Mouse (Mus musculus) T-cell, adult 2 months (primary cell): ENCODE measurements around the gene P4ha3.

Experiments used
- DNase-seq: peaks from one replicate; pipeline ENCODE4 v3.0.0; 2022; ENCODE audit warnings: low spot score

P4ha3 gene

DNA sequence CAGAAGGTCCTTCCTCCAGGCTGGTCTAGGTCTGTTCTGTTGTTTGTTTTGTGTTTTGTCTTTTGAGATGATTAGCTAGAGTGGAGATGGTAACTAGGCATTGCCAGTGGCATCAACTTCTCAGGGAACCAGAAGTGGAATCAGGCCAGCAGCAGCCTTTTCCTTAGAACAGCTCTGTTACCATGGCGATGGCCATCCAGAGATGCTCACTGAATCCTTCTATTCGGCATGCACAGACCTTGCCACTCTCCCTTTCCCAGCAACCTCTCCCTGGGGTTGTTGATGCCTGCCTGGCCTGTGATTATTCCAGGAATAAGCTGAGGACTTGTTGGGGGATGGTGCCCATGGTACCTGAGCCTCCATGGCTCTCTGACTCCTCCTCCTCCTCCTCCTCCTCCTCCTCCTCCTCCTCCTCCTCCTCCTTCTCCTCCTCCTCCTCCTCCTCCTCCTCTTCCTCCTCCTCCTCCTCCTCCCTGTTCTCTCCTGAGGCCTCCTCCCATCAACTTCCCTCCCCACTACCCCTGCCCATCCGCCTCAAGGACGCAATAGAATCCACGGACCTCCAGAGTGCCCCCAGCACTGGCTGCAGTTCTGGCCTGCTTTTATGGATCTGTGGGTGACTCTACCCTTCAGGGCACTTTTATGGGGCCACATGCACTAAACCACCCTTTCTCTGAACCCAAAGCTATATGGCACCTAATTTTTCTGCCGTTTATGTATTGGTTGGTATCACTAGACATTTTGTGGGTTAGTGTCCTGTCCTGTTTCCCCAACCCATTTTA lies 22.7 kb downstream of the P4ha3 start:
- no peak for DNase-seq

DNA sequence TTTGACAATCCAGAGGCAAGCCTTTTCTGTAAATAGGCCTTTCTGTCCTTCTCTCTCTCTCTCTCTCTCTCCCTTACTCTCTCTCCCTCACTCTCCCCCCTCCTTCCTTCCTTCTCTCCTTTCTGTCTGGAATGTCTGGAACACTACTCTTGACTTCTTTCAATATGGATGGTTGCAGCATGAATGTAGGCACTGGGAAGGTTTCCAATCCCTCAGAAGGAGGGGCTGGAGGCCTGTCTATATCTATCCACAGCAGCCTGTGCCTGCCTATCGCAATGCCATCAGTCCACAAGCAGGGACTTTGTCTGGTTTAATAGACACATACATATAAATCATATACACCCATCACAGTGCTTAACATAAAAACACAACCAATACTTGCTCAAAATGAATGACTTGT lies 23.9 kb downstream of the P4ha3 start:
- no peak for DNase-seq

DNA sequence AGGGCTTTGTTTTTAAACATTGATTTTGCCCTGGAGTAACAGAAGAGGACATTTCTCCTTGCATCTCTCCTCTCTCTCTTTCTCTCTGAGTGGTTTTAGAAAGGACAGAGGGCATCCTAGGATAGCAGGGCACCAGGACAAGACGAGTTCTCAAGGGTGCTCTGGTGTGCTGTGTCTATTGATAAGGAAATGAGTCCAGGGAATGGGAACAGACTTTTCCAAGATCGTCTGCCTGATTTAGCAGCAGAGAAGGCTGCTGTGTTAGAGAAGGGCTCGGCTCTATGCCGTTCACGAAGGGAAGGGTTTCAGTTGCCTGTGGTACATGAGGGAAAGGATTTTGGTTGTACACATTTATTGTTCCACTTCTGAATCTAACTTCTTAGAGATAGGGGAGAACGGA lies 24.4 kb downstream of the P4ha3 start:
- DNase-seq: no peak

DNA sequence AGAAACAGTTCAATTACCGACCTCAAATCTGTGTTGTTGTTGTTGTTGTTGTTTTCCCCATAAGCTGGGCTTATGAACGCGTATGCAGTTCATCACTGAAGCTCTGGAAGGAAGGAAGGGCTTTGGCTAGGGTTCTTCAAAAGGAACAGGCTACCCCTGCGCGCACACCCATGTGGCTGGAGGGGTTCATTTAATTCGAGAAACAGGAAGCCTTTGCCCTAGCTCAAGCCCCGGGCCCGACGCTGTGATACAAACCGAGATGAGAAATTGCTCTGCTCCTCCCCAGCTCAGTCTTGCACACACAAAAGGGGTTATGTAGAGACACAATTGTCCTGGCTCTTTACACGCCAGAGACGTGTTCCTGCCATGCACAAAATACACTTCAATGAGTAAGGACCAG lies 25.0 kb downstream of the P4ha3 start:
- DNase-seq: peak; percentile 8

DNA sequence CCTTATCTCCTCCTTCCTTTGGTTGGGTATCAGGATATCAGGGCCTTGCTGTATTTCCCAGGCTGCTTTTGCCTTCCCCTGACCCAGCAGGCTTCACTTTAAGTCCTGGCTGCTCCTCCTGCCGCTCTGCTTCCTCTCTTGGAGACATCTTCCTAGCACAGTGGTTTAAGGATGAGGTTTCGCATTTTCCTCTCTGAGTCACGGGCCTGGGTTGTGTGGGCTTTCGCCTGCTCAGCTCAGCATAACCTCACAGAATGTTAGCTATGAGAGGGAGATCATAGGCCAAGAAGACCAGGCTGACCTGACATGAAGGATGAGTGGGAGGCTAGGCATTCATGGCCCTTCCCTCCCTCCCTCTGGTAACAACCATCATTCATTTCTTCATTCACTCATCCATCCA lies 27.4 kb downstream of the P4ha3 start:
- DNase-seq: no peak

DNA sequence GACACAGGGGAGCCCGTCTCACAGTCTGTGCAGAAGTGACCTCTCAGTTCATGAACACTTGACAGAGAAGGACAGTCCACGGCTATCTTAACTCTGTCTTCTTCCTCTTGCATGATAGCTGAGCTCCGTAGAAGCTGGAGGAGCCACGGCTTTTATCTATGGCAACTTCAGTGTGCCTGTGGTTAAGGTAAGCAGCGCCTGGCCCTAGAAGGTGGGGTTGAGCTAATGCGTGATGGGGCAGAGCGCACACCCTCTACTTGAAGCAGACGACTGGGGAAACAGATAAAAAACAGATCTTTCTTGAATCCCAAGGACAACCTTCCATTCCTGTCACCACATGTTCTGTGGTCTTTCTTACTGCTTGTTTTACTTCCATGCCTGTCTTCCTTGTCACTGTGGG lies 31.6 kb downstream of the P4ha3 start:
- no peak for DNase-seq

DNA sequence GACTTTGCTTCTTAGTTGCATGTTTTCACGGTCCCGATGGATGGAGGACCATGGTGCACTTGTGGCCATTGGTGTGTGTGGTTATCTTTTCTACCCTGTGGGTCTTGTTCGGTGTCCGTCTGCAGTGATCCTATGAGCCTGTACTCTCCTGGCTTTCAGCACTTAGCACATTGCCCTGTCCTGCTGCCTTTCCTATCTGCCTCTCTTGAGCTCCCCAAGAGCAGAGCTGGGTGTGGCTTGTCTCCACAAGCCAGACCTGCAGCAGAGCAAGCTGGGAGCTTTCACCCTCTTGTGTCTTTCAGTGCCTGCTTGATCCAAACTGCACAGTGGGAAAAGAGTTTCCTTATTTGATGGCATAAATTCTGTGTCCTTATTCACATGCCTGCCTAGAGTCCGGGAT lies 32.2 kb downstream of the P4ha3 start:
- DNase-seq: no peak

DNA sequence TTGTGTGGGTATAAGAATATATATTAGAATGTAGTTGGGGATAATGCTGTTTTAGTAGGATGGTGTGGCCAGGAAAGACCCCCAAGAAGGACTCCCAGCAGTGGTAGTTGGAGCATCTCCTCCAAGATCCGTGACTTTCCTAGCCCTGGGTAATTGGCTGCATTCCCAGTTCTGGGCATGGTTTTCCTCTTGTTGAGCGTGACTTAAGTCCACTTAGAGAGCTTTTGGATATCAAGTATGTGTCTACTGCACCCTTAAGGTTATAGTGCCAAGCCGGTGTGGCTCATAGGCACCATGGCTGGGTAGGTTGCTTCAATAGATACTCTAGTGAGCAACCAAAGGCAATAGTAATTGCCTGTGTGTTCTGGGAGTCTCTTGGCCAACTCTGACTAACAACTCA lies 38.4 kb downstream of the P4ha3 start:
- no peak for DNase-seq

DNA sequence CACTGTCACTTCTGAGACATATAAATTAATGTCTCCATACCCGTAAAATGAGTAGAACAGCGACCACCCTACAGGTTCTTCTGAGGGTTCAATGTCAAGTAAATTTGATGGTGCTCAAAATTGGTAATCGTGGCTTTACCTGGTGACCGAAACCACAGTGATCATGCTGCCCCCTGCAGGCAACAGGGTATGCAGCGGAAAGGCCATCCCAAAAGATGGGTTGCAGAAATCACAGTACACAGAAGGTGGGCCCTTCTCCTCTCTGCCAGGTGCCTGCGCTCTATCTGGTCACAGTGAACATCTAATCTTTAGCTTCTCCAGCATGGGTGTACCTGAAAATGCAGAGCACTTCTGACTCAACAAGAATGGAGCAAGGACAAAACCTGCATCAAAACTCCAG lies 40.2 kb downstream of the P4ha3 start:
- DNase-seq: peak; percentile 8

DNA sequence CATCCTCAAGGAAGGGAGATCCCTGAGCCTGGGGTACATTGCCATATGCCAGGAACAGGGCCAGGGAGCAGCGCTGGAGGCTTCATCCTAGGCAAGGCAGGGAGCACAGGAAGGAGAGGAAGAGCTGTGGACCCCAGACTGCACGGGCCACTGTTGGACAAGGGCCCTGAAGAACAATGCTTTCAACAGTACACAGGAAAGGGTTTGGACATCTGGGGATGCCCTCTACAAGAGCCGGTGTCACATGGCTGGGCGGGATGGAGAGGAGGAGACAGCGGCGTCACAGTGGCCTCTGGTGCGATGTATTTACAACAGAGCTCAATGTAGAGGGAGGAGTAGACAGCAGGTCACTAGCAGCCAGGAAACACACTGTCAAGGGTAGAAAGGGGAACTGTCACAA lies 42.2 kb downstream of the P4ha3 start:
- DNase-seq: no peak

DNA sequence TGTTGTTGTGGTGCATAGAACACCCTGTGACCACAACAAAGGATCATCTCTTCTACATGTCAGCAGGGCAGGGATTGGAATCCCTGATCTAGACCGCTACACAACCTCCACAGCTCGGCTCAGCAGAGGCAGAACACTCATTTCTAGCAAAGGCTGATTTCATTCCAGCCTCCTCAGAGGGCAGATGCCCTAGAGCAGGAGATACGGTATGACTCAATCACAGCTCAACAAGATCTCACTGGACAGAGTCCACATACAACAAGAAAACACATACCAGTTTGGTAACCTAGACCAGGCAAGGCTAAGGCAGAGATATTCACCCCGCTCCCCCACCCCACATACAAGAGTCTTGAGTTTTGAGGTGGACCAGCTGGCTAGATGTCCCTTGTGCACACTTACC lies 43.3 kb downstream of the P4ha3 start:
- no peak for DNase-seq

DNA sequence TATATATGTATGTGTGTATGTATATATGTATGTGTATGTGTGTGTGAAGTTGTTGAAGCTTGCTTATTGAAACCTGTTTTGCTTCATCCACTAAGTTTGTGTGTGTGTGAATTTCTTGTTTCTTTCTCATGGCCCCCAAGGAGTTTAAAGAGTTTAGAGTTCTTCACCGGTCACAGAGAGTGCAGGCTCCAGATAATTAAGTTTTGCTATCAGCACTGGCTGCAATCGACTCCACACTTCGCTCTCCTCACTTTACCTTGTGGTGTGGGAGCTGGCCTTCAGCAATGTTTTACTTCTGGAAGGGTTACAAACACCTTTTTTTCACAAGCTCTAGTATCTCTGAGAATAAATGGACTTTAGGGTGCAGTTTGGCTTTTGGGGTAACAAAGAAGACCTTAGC lies 45.9 kb downstream of the P4ha3 start:
- no peak for DNase-seq

DNA sequence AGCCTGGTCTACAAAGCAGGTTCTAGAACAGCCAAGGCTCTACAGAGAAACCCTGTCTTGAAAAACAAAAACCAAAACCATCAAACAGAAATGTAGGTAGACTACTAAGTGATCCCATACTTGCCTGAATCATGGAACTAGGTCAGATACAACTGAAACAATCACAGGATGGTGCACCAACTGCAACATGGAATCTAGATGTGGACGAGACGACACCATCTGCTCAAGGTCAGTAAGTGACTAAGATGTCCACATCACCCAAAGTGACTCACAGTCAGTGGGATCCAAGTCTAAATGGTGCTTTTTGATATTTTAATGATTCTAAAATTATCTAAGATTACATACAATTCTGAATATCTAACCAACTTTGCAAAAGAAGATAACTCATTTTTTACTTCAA lies 50.6 kb downstream of the P4ha3 start:
- DNase-seq: no peak

DNA sequence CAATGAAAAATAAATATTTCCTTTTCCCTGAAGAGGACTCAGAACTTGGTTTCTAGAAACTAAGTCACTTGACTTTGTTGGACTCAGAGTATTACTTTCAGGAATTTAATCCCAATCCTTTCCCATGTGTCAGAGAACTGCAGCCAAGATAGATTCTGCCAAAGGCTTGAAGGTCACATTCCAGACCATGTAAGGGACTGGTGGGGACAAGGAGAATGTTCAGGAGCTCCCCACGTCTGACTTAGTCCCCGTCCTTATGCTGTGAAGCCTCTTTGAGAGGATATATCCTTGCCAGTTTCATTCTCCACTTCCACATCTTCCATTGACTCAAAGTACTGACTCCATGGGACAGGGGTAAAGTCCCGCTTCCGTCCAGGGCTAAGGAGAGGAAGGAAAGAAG lies 69.7 kb downstream of the P4ha3 start:
- DNase-seq: no peak

DNA sequence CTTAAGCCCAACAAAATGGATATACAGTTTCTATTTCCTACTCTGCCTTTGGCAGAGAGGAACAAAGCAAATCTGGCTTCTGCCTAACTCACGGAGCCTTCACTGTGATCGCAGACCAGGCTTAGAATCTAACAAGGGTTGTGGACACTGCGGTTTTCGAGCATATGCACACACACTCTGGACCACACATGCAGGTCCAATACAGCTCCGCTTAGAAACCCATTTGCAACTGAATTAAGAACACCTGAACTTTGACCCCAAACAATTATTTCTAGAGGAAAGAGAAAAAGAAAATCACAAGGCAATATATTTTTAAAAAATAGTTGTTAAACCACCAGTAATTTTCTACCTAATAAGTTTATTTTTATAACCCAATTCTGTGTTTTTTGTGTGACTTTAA lies 71.0 kb downstream of the P4ha3 start:
- no peak for DNase-seq

DNA sequence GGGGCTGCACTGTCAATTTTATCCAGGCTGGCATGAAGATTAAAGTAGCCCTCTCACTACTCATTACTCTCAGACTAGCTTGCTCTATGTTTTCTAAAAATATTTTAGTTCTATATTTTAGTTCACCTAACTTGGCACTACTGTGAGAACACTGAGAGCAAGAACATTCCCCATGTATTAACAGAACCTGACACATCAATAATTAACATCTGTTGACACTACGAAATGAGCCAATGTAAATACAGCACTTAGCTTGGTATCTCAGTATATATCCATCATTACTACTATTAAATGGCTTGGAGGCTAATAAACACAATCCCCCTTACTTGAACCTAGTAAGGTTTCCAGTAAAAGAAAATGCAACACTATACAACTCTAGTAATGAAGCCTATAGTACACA lies 71.4 kb downstream of the P4ha3 start:
- DNase-seq: no peak

DNA sequence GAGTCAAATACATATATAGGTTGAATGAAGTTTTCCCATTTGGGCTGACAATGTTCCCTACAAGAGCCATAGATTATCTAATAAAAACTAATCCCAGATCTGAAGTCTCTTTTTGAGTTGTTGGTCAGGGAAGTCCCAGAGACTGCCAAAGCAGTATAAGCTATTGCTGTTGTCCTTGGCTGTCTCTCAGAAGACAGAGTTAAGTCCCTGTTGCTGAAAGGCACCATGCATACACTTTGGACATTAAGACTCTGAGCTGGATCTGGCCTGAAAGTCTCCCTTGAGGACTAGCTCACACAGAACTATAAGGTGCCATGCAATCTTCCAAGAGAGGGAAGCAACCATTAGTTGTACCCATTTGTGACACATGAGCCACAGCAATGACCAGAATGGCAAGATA lies 72.5 kb downstream of the P4ha3 start:
- no peak for DNase-seq

DNA sequence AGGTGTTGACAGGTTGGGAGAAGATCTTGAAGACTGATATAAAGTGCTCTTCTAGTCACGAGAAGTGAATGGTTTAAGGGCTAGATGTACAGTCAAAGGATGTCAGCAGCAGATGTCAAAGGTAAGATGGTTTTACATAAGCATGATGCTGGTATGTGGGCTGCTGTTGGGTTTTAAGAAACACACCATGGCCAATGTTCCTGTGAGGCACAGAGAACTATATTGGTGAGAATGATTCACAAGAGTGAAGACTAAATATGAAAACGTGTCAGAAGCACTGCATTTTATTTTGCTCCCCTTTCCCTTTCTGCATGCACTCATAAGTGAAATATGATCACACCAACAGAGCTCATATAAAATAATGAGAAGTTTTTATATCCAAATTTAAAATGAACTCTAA lies 77.8 kb downstream of the P4ha3 start:
- no peak for DNase-seq

DNA sequence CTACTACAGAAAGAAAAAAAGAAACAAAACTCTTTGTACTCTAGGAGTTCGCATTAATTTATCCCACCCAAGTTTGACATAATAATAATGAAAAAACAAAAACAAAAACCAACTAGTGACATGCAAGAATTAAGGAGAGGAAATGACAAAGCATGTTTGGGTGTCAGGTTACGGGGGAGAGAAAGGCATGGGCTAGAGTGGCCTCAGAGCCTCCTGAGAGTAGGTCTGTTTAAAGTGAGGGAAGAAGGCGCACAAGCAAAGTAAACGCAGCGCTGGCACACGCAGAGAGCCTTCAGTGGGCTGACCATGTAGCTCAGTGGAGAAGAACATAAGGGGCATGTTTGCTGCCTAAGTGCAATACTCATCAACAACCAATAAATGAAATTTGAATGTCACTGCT lies 79.6 kb downstream of the P4ha3 start:
- DNase-seq: no peak
